Mouse (Mus musculus): Measurements from ENCODE around the gene Pth1r.

DNA sequence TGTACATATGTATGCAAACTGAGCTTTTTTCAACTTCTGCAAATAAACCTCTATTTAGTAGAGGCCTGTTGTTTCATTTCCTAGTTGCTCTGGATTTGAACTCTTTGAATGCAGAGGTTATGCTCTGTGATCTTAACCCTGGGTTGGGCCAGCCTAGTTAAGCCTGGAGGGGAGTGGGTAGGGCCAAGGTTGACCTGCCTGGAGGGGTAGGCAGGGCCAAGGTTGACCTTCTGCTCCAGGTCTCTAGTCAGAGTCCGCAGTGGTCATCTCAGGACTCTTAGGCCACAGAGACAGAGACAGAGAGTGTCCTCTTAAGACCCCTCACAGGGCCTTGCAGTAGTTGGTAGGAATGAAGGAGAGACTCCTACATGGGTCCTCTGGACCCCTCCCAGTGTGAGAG lies 35.4 kb downstream of the Pth1r start:
- TF ChIP-seq GATA1 (IDR thresholded peaks at IDR 0.05; ENCODE audit: low read depth, low read length) = no peak
- TF ChIP-seq CTCF (IDR thresholded peaks at IDR 0.05 in 2 of 3, conservative IDR thresholded peaks at IDR 0.05 in 1 of 3; ENCODE audit: control insufficient read depth in 1 of 3, insufficient read depth in 1 of 3, low read depth in 2 of 3, low read length in 3 of 3, poor library complexity in 1 of 3, severe bottlenecking in 1 of 3) = no peak
- TF ChIP-seq ETS1 (IDR thresholded peaks at IDR 0.05; ENCODE audit: low read depth, low read length) = no peak
- TF ChIP-seq EP300 (IDR thresholded peaks at IDR 0.05; ENCODE audit: low read depth in 1 of 2, low read length in 2 of 2) = no peak
- TF ChIP-seq POLR2A (IDR thresholded peaks at IDR 0.05; ENCODE audit: control insufficient read depth in 1 of 2, insufficient read depth in 1 of 2, low read depth in 1 of 2, low read length in 2 of 2, poor library complexity in 1 of 2) = no peak
- no peak for TF ChIP-seq MAFK (IDR thresholded peaks at IDR 0.05; ENCODE audit: borderline replicate concordance, low read depth, low read length)
- no peak for TF ChIP-seq USF1 (IDR thresholded peaks at IDR 0.05; ENCODE audit: low read depth, low read length)
- no peak for TF ChIP-seq TAL1 (IDR thresholded peaks at IDR 0.05; ENCODE audit: low read length)
